Mouse (Mus musculus): ENCODE measurements around the gene Arid3a.

- TF ChIP-seq CTCF (IDR thresholded peaks at IDR 0.05; ENCODE audit: borderline replicate concordance, insufficient read depth, low read depth, low read length) (no peak), POLR2A (IDR thresholded peaks at IDR 0.05; ENCODE audit: borderline replicate concordance, insufficient read depth, low read length) (no peak)
Observed at GRCm38 (mm10) chr10:79880721-79881120, 46.1 kb upstream of the Arid3a start.

All from cerebellum, adult 2 months (tissue).